Mouse (Mus musculus): ENCODE measurements around the gene Tas2r107. TPM values are rescaled to one million over a fixed set of nuclear protein-coding genes. Genes with fewer than 3 reads are reported as not detected.
"Not testable (repeated sequence)": the region's sequence is repeated elsewhere in the genome, so short reads cannot be mapped to it uniquely, and the experiment has no call there.

Tas2r107 gene
- polyA plus RNA-seq (2012; rRNA removed): not detected in 2 replicates

GRCm38 (mm10) chr6:131660049-131660448, at the start of gene Tas2r107:
Gene Tas2r107, minus strand, starts transcription at chr6:131660149.
- DNase-seq: no peak
- H3K27me3 ChIP-seq (ENCODE audit: control insufficient read depth, insufficient read depth, low read length): no peaks in the 10 kb centered on the region
- no peak for TF ChIP-seq CTCF (IDR thresholded peaks at IDR 0.05; ENCODE audit: borderline replicate concordance, insufficient read depth, low read depth, low read length)
- TF ChIP-seq POLR2A (IDR thresholded peaks at IDR 0.05; ENCODE audit: borderline replicate concordance, insufficient read depth, low read length): no peak
- H3K4me1 ChIP-seq (ENCODE audit: control insufficient read depth, insufficient read depth, low read length): no peaks in the 10 kb centered on the region
- no peak within 1 kb of the TSS for H3K27ac ChIP-seq (ENCODE audit: insufficient read depth, low read length)
- H3K4me3 ChIP-seq (replicated peaks; ENCODE audit: insufficient read depth, low read depth, low read length): no peak within 1 kb of the TSS

GRCm38 (mm10) chr6:131689963-131690362, 30.0 kb upstream of the Tas2r107 start, which contains the start of gene Tas2r114:
Gene Tas2r114, minus strand, starts transcription at chr6:131690063.
- no peaks in the 10 kb centered on the region for H3K27me3 ChIP-seq (ENCODE audit: control insufficient read depth, insufficient read depth, low read length)
- no peak within 1 kb of the TSS for H3K27ac ChIP-seq (ENCODE audit: insufficient read depth, low read length)
- H3K4me3 ChIP-seq (replicated peaks; ENCODE audit: insufficient read depth, low read depth, low read length): no peak within 1 kb of the TSS
- no peak for DNase-seq
- TF ChIP-seq POLR2A (IDR thresholded peaks at IDR 0.05; ENCODE audit: borderline replicate concordance, insufficient read depth, low read length) (no peak), CTCF (IDR thresholded peaks at IDR 0.05; ENCODE audit: borderline replicate concordance, insufficient read depth, low read depth, low read length) (no peak)
- H3K4me1 ChIP-seq (ENCODE audit: control insufficient read depth, insufficient read depth, low read length): no peaks in the 10 kb centered on the region

DNA sequence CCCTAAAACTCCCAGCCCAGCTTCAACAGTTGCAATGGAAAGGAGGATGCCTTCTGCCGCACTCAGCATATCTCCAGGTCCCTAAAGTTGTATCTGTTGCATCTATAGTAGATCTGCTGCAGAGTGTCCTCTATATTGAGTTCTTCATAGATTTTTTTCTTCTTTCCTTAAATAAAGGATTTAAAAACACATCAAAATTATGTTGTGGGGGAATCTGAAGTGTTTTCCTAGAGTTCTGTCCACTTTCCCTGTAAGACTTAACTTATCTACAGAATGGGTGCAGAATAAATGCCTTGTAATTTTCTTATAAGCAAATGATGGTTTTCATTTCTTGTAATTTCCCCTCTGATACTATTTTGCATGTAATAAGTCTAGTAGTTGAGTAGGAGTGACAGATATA, 27.4 kb upstream of the Tas2r107 start, which contains the start of gene Tas2r105:
TSS of gene Tas2r105 (minus strand) at position 101 of the 400 bp plus-strand sequence.
- H3K27me3 ChIP-seq (ENCODE audit: control insufficient read depth, insufficient read depth, low read length): no peaks in the 10 kb centered on the region
- DNase-seq: no peak
- H3K4me1 ChIP-seq (ENCODE audit: control insufficient read depth, insufficient read depth, low read length): no peaks in the 10 kb centered on the region
- TF ChIP-seq POLR2A (IDR thresholded peaks at IDR 0.05; ENCODE audit: borderline replicate concordance, insufficient read depth, low read length) (no peak), CTCF (IDR thresholded peaks at IDR 0.05; ENCODE audit: borderline replicate concordance, insufficient read depth, low read depth, low read length) (no peak)
- no peak within 1 kb of the TSS for H3K27ac ChIP-seq (ENCODE audit: insufficient read depth, low read length)
- WGBS: 69% methylated on average over 1 of the region's 1 CpGs
- no peak within 1 kb of the TSS for H3K4me3 ChIP-seq (replicated peaks; ENCODE audit: insufficient read depth, low read depth, low read length)

- no peaks in the 10 kb centered on the region for H3K27me3 ChIP-seq (ENCODE audit: control insufficient read depth, insufficient read depth, low read length)
- DNase-seq: no peak
- no peak within 1 kb of the TSS for H3K4me3 ChIP-seq (replicated peaks; ENCODE audit: insufficient read depth, low read depth, low read length)
- WGBS: 60% methylated on average over 1 of the region's 1 CpGs
- no peaks in the 10 kb centered on the region for H3K4me1 ChIP-seq (ENCODE audit: control insufficient read depth, insufficient read depth, low read length)
- H3K27ac ChIP-seq (ENCODE audit: insufficient read depth, low read length): no peak within 1 kb of the TSS
- TF ChIP-seq CTCF (IDR thresholded peaks at IDR 0.05; ENCODE audit: borderline replicate concordance, insufficient read depth, low read depth, low read length) (no peak), POLR2A (IDR thresholded peaks at IDR 0.05; ENCODE audit: borderline replicate concordance, insufficient read depth, low read length) (no peak)
These were observed 25.7 kb upstream of the Tas2r107 start, which contains the start of gene Tas2r104 for GRCm38 (mm10) chr6:131685644-131686043. Gene Tas2r104, minus strand, starts transcription at chr6:131685744.

GRCm38 (mm10) chr6:131678786-131679185, 18.8 kb upstream of the Tas2r107 start, which contains the start of gene Tas2r106:
Gene Tas2r106, minus strand, starts transcription at chr6:131678886.
- Histone ChIP-seq H3K4me3 (replicated peaks; ENCODE audit: insufficient read depth, low read depth, low read length) (no peak within 1 kb of the TSS), H3K4me1 (ENCODE audit: control insufficient read depth, insufficient read depth, low read length) (no peaks in the 10 kb centered on the region), H3K27ac (ENCODE audit: insufficient read depth, low read length) (no peak within 1 kb of the TSS), H3K27me3 (ENCODE audit: control insufficient read depth, insufficient read depth, low read length) (no peaks in the 10 kb centered on the region)
- TF ChIP-seq POLR2A (IDR thresholded peaks at IDR 0.05; ENCODE audit: borderline replicate concordance, insufficient read depth, low read length) (no peak), CTCF (IDR thresholded peaks at IDR 0.05; ENCODE audit: borderline replicate concordance, insufficient read depth, low read depth, low read length) (no peak)
- WGBS: 69% methylated on average over 3 of the region's 3 CpGs
- no peak for DNase-seq

DNA sequence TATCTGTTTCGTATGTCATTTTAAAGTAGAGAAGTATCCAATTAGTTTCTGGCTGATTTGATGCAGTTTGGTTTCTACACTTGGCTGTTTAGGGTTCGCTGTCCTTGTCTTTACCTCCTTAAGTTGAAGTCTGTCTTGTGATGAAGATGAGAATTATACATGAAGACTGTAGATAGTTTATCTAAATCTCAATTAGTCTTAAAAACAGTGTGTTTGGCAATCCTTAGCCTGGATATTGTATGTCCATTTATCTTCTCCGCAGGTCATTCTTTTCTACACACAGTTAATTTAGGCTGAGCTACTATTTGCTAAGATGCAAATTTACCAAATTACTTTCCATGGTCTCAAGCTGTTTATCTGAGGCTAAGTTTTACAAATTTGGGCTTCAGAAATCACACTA, 29.1 kb downstream of the Tas2r107 start, which contains the start of gene Tas2r130:
TSS of gene Tas2r130 (minus strand) at position 101 of the 400 bp plus-strand sequence.
- no peak within 1 kb of the TSS for H3K4me3 ChIP-seq (replicated peaks; ENCODE audit: insufficient read depth, low read depth, low read length)
- TF ChIP-seq CTCF (IDR thresholded peaks at IDR 0.05; ENCODE audit: borderline replicate concordance, insufficient read depth, low read depth, low read length) (no peak), POLR2A (IDR thresholded peaks at IDR 0.05; ENCODE audit: borderline replicate concordance, insufficient read depth, low read length) (no peak)
- 58% methylated on average over 3 of the region's 3 CpGs for WGBS

GRCm38 (mm10) chr6:131609956-131610355, 50.0 kb downstream of the Tas2r107 start:
- H3K4me1 ChIP-seq (ENCODE audit: control insufficient read depth, insufficient read depth, low read length); DNase-seq; H3K27me3 ChIP-seq (ENCODE audit: control insufficient read depth, insufficient read depth, low read length); H3K27ac ChIP-seq (ENCODE audit: insufficient read depth, low read length); H3K4me3 ChIP-seq (replicated peaks; ENCODE audit: insufficient read depth, low read depth, low read length): not testable (repeated sequence)
- 87% methylated on average over 1 of the region's 1 CpGs for WGBS

More for the DNA sequence above, 29.1 kb downstream of the Tas2r107 start, which contains the start of gene Tas2r130:
- H3K27ac ChIP-seq (ENCODE audit: insufficient read depth, low read length): no peak within 1 kb of the TSS
- H3K27me3 ChIP-seq (ENCODE audit: control insufficient read depth, insufficient read depth, low read length): no peaks in the 10 kb centered on the region
- DNase-seq: no peak
- no peaks in the 10 kb centered on the region for H3K4me1 ChIP-seq (ENCODE audit: control insufficient read depth, insufficient read depth, low read length)

Other genes with a start within 250 kb of the Tas2r107 start
- not detected in 2 replicates for gene 5430401F13Rik, start 173.7 kb downstream of the Tas2r107 start, polyA plus RNA-seq (2012; rRNA removed)
- not detected in 2 replicates for gene Gm6619, start 173.7 kb downstream of the Tas2r107 start, polyA plus RNA-seq (2012; rRNA removed)
- not detected in 2 replicates for gene Tas2r130, start 29.2 kb downstream of the Tas2r107 start, polyA plus RNA-seq (2012; rRNA removed)
- gene Tas2r106, start 18.7 kb upstream of the Tas2r107 start, polyA plus RNA-seq (2012; rRNA removed): not detected in 2 replicates
- gene Tas2r104, start 25.6 kb upstream of the Tas2r107 start, polyA plus RNA-seq (2012; rRNA removed): not detected in 2 replicates
- gene Tas2r105, start 27.3 kb upstream of the Tas2r107 start, polyA plus RNA-seq (2012; rRNA removed): not detected in 2 replicates
- not detected in 2 replicates for gene Tas2r114, start 29.9 kb upstream of the Tas2r107 start, polyA plus RNA-seq (2012; rRNA removed)

Measured in cerebellum, adult 2 months (tissue).